Mouse (Mus musculus): ENCODE measurements around the gene Cks2. TPM values are rescaled to one million over a fixed set of nuclear protein-coding genes. Genes with fewer than 3 reads are reported as not detected.
"Not testable (repeated sequence)": the region's sequence is repeated elsewhere in the genome, so short reads cannot be mapped to it uniquely, and the experiment has no call there.

Cks2 gene
- polyA plus RNA-seq, 1 experiment from 2014 or later = 40.0 TPM

DNA sequence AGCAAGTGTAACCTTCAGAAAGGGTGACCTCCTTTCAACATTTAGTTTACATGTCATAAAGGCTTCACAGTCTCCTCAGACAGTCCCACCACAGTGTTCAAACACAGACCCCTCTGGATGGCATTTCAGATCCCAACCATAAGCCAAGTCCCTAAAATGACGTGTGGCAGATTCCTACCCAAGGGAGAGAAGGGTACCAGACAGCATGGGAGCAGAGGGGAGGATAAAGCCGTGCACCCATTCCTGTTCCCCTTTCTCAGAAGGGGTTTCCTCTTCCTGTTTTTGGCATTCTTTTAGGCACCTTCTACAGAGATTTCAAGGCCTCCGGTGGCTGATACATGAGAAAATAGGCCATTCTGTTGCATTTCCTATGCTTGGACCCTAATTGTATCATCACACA is 13.1 kb downstream of the Cks2 start:
- 93% methylated on average over 3 of the region's 3 CpGs for whole genome bisulfite sequencing
- peaks cover 81% of the 10 kb centered on the region for H3K36me3 ChIP-seq
- 0 out of 2 replicates have a peak, but pooled peaks cover 2% of the 10 kb centered on the region for H3K4me1 ChIP-seq

DNA sequence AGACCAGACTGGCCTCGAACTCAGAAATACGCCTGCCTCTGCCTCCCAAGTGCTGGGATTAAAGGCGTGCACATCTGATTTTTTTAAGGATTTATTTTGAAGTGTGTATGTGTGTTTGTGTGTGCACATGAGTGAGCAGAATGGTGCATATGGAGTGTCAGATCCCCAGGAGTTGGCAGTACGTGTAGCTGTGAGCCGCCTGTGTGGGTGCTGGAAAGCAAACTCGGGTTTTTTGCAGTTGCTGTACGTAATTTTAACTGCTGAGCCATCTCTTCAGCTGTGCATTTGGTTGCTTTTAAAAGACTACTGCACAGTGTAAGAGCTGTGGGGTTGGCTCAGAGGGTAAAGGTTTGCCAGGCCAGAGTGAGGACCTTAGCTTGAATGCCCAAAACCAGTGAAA is 14.5 kb downstream of the Cks2 start:
- Histone ChIP-seq H3K36me3 (peaks cover 87% of the 10 kb centered on the region), H3K4me1 (no peaks in the 10 kb centered on the region), H3K9me3 (replicated peaks) (no peaks in the 10 kb centered on the region), H3K27me3 (replicated peaks) (no peaks in the 10 kb centered on the region), H3K27ac (replicated peaks) (no peak overlapping the region), H3K4me3 (replicated peaks) (no peak overlapping the region), H3K9ac (replicated peaks) (no peak overlapping the region), H3K4me2 (no peak overlapping the region)
- WGBS = 97% methylated on average over 7 of the region's 7 CpGs
- no peak for ATAC-seq (ENCODE audit: low FRiP score)

More for the DNA sequence above, 13.1 kb downstream of the Cks2 start:
- Histone ChIP-seq H3K4me2 (no peak overlapping the region), H3K27me3 (replicated peaks) (no peaks in the 10 kb centered on the region), H3K27ac (replicated peaks) (no peak overlapping the region), H3K9ac (replicated peaks) (no peak overlapping the region), H3K9me3 (replicated peaks) (no peaks in the 10 kb centered on the region), H3K4me3 (replicated peaks) (no peak overlapping the region)
- no peak for ATAC-seq (ENCODE audit: low FRiP score)

GRCm38 (mm10) chr13:51663561-51663960 is 18.5 kb downstream of the Cks2 start:
- no peak overlapping the region for H3K4me3 ChIP-seq (replicated peaks)
- no peak overlapping the region for H3K27ac ChIP-seq (replicated peaks)
- H3K9ac ChIP-seq (replicated peaks) = no peak overlapping the region
- H3K4me1 ChIP-seq = no peaks in the 10 kb centered on the region
- H3K36me3 ChIP-seq = peaks cover 84% of the 10 kb centered on the region
- no peaks in the 10 kb centered on the region for H3K27me3 ChIP-seq (replicated peaks)
- 97% methylated on average over 2 of the region's 2 CpGs for WGBS
- no peaks in the 10 kb centered on the region for H3K9me3 ChIP-seq (replicated peaks)
- H3K4me2 ChIP-seq = no peak overlapping the region
- ATAC-seq (ENCODE audit: low FRiP score) = no peak

DNA sequence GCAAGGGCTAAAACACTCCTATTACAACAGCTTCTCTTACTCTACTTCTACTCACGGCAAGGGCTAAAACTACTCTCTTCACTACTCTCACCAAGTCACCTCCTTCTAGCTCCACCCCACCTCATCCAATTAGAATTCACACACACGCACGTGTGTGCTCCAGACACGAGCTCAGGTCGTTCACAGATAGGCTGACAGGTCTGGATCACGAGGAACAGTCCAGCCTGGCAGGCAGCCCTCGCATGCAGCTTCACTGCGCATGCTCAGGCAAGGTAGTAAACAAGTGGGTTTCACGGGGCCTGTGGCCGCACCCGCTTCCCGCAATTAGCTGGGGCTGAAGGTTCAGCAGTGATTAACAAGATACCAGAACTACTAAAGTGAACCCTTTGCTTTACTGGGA is 23.2 kb downstream of the Cks2 start:
- not testable (repeated sequence) for H3K9me3 ChIP-seq (replicated peaks); H3K27me3 ChIP-seq (replicated peaks)

GRCm38 (mm10) chr13:51676641-51677040 is 31.6 kb downstream of the Cks2 start:
- Histone ChIP-seq H3K4me2 (no peak overlapping the region), H3K9me3 (replicated peaks) (no peaks in the 10 kb centered on the region), H3K9ac (replicated peaks) (no peak overlapping the region), H3K27me3 (replicated peaks) (no peaks in the 10 kb centered on the region), H3K4me3 (replicated peaks) (no peak overlapping the region), H3K4me1 (no peaks in the 10 kb centered on the region), H3K27ac (replicated peaks) (no peak overlapping the region), H3K36me3 (peaks cover 84% of the 10 kb centered on the region)
- 73% methylated on average over 4 of the region's 4 CpGs for WGBS
- no peak for ATAC-seq (ENCODE audit: low FRiP score)

More for the DNA sequence above, 23.2 kb downstream of the Cks2 start:
- H3K27ac ChIP-seq (replicated peaks); ATAC-seq (ENCODE audit: low FRiP score); H3K4me3 ChIP-seq (replicated peaks); H3K9ac ChIP-seq (replicated peaks); H3K4me2 ChIP-seq; H3K4me1 ChIP-seq: not testable (repeated sequence)
- peaks cover 67% of the 10 kb centered on the region for H3K36me3 ChIP-seq
- WGBS = 94% methylated on average over 12 of the region's 12 CpGs

GRCm38 (mm10) chr13:51677041-51677440 is 32.0 kb downstream of the Cks2 start:
- H3K4me2 ChIP-seq = no peak overlapping the region
- no peak overlapping the region for H3K9ac ChIP-seq (replicated peaks)
- peaks cover 86% of the 10 kb centered on the region for H3K36me3 ChIP-seq
- H3K27ac ChIP-seq (replicated peaks) = no peak overlapping the region
- 96% methylated on average over 12 of the region's 12 CpGs for WGBS
- no peak for ATAC-seq (ENCODE audit: low FRiP score)
- no peaks in the 10 kb centered on the region for H3K27me3 ChIP-seq (replicated peaks)
- H3K9me3 ChIP-seq (replicated peaks) = no peaks in the 10 kb centered on the region
- no peak overlapping the region for H3K4me3 ChIP-seq (replicated peaks)
- H3K4me1 ChIP-seq = no peaks in the 10 kb centered on the region

DNA sequence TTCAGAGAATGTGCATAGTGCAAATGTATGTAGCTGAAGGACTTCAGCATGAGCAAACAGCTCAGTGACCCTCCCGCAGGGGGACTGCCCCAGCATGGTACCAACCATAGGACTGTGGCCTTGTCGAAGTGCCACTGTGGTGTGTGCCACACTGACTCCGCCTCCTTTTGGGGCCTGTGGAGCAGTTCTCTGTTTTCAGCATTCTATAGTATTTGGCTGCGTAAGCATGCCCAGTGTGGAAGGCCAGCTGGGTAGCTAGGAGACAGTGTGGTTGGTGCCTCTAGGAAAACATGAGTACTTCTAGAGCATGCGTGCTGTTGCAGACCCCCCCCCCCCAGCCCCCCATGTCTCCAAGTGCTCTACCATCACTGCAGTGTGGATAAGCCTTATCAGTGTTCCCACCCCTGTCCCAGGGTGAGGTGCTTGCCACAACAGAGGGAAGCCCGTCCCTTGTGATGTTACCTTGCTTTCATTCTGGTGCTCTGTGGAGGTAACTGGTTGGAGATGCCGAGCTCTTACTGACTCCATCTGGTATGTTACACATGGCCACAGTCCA is 32.7 kb downstream of the Cks2 start:
- 91% methylated on average over 7 of the region's 7 CpGs for WGBS
- H3K4me2 ChIP-seq = no peak overlapping the region
- no peak for ATAC-seq (ENCODE audit: low FRiP score)
- no peak overlapping the region for H3K9ac ChIP-seq (replicated peaks)
- no peak overlapping the region for H3K4me3 ChIP-seq (replicated peaks)
- H3K4me1 ChIP-seq = no peaks in the 10 kb centered on the region
- H3K27ac ChIP-seq (replicated peaks) = no peak overlapping the region
- H3K9me3 ChIP-seq (replicated peaks) = no peaks in the 10 kb centered on the region
- H3K27me3 ChIP-seq (replicated peaks) = no peaks in the 10 kb centered on the region
- peaks cover 92% of the 10 kb centered on the region for H3K36me3 ChIP-seq

DNA sequence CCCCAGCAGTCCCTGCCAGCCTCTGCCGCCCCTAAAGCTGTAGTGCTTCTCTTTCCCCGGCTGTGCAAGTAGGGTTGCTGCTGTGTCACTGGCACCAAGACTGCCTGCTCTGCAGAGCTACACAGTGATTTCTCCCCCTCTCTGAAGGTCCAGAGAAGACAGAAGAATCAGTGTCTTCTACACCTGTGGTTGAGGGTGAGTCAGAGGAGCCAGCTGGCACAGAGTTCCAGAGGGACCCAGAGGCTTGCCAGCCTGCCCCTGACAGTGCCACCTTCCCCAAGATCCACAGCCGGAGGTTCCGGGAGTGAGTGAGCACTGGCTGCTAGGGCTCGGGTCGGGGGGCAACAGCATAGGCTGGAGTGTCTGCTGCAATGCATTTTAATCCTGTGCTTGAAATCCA is 33.7 kb downstream of the Cks2 start:
- 97% methylated on average over 6 of the region's 6 CpGs for WGBS
- Histone ChIP-seq H3K27me3 (replicated peaks) (no peaks in the 10 kb centered on the region), H3K36me3 (peaks cover 94% of the 10 kb centered on the region), H3K9ac (replicated peaks) (no peak overlapping the region), H3K27ac (replicated peaks) (no peak overlapping the region), H3K4me1 (no peaks in the 10 kb centered on the region), H3K9me3 (replicated peaks) (no peaks in the 10 kb centered on the region), H3K4me3 (replicated peaks) (no peak overlapping the region), H3K4me2 (no peak overlapping the region)
- no peak for ATAC-seq (ENCODE audit: low FRiP score)

GRCm38 (mm10) chr13:51679332-51679731 is 34.3 kb downstream of the Cks2 start:
- Histone ChIP-seq H3K4me2 (no peak overlapping the region), H3K36me3 (peaks cover 92% of the 10 kb centered on the region), H3K9me3 (replicated peaks) (no peaks in the 10 kb centered on the region), H3K9ac (replicated peaks) (no peak overlapping the region), H3K27ac (replicated peaks) (no peak overlapping the region), H3K27me3 (replicated peaks) (no peaks in the 10 kb centered on the region), H3K4me3 (replicated peaks) (no peak overlapping the region), H3K4me1 (no peaks in the 10 kb centered on the region)
- 91% methylated on average over 4 of the region's 4 CpGs for WGBS
- no peak for ATAC-seq (ENCODE audit: low FRiP score)

DNA sequence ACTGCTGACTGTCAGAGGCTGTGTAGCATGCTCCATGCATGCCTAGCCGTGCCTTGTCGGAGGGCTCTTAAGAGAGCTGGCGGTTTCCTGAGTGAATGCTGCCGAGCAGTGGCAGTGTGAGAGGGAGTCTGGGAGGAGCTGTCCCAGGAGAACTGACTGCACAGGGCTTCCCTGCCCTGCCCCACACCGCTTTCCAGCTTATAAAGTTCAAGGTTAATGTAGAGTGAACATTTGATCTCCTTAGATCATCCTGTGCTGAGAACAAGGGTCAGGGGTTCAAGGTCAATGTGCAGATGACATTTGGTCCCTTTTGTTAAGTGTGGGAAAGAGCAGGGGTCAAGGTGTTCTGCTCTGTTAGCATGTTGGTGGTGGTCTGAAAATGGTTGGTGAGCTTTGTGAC is 36.0 kb downstream of the Cks2 start:
- ATAC-seq (ENCODE audit: low FRiP score) = no peak
- H3K4me3 ChIP-seq (replicated peaks) = no peak overlapping the region

GRCm38 (mm10) chr13:51681634-51682033 is 36.6 kb downstream of the Cks2 start:
- Histone ChIP-seq H3K4me3 (replicated peaks) (no peak overlapping the region), H3K27me3 (replicated peaks) (no peaks in the 10 kb centered on the region), H3K4me2 (no peak overlapping the region), H3K27ac (replicated peaks) (no peak overlapping the region), H3K36me3 (peaks cover 93% of the 10 kb centered on the region), H3K4me1 (no peaks in the 10 kb centered on the region), H3K9me3 (replicated peaks) (no peaks in the 10 kb centered on the region), H3K9ac (replicated peaks) (no peak overlapping the region)
- ATAC-seq (ENCODE audit: low FRiP score) = no peak
- 89% methylated on average over 8 of the region's 8 CpGs for WGBS

More for the DNA sequence above, 36.0 kb downstream of the Cks2 start:
- WGBS = 85% methylated on average over 5 of the region's 5 CpGs
- Histone ChIP-seq H3K9ac (replicated peaks) (no peak overlapping the region), H3K4me2 (no peak overlapping the region), H3K27ac (replicated peaks) (no peak overlapping the region), H3K27me3 (replicated peaks) (no peaks in the 10 kb centered on the region), H3K36me3 (peaks cover 93% of the 10 kb centered on the region), H3K9me3 (replicated peaks) (no peaks in the 10 kb centered on the region), H3K4me1 (no peaks in the 10 kb centered on the region)

- 96% methylated on average over 7 of the region's 7 CpGs for WGBS
- Histone ChIP-seq H3K9ac (replicated peaks) (no peak overlapping the region), H3K27me3 (replicated peaks) (no peaks in the 10 kb centered on the region), H3K4me1 (no peaks in the 10 kb centered on the region), H3K36me3 (peaks cover 76% of the 10 kb centered on the region), H3K27ac (replicated peaks) (no peak overlapping the region), H3K4me3 (replicated peaks) (no peak overlapping the region), H3K4me2 (no peak overlapping the region), H3K9me3 (replicated peaks) (no peaks in the 10 kb centered on the region)
- ATAC-seq (ENCODE audit: low FRiP score) = no peak
These were observed 40.4 kb downstream of the Cks2 start for GRCm38 (mm10) chr13:51685290-51685966.
